Mouse (Mus musculus): ENCODE data around the gene Zfp622.

Zfp622 gene

GRCm38 (mm10) chr15:25984067-25984733 lies at the start of gene Zfp622:
TSS of gene Zfp622 (plus strand) at chr15:25984366.
- DNase-seq (ENCODE audit: low spot score), result peak; percentile 89

- no peak for DNase-seq (ENCODE audit: low spot score)
Observed at GRCm38 (mm10) chr15:25934411-25934810, 49.8 kb upstream of the Zfp622 start.

- no peak for DNase-seq (ENCODE audit: low spot score)
Observed at GRCm38 (mm10) chr15:25938496-25938895, 45.7 kb upstream of the Zfp622 start.

- DNase-seq (ENCODE audit: low spot score), result no peak
Observed at GRCm38 (mm10) chr15:25940397-25941377, 43.5 kb upstream of the Zfp622 start.

GRCm38 (mm10) chr15:25941514-25941913 lies 42.7 kb upstream of the Zfp622 start:
- DNase-seq (ENCODE audit: low spot score), result no peak

- DNase-seq (ENCODE audit: low spot score), result no peak
Observed at GRCm38 (mm10) chr15:25942415-25942814, 41.8 kb upstream of the Zfp622 start.

- DNase-seq (ENCODE audit: low spot score), result no peak
Observed at GRCm38 (mm10) chr15:25943386-25944137, 40.6 kb upstream of the Zfp622 start.

GRCm38 (mm10) chr15:25945224-25945623 lies 38.9 kb upstream of the Zfp622 start:
- DNase-seq (ENCODE audit: low spot score), result no peak

GRCm38 (mm10) chr15:25946482-25946881 lies 37.7 kb upstream of the Zfp622 start:
- no peak for DNase-seq (ENCODE audit: low spot score)

- no peak for DNase-seq (ENCODE audit: low spot score)
Observed at GRCm38 (mm10) chr15:25947383-25947782, 36.8 kb upstream of the Zfp622 start.

- DNase-seq (ENCODE audit: low spot score), result no peak
Observed at GRCm38 (mm10) chr15:25948257-25949223, 35.6 kb upstream of the Zfp622 start.

GRCm38 (mm10) chr15:25949696-25950095 lies 34.5 kb upstream of the Zfp622 start:
- no peak for DNase-seq (ENCODE audit: low spot score)

- DNase-seq (ENCODE audit: low spot score), result no peak
Observed at GRCm38 (mm10) chr15:25950584-25950983, 33.6 kb upstream of the Zfp622 start.

- DNase-seq (ENCODE audit: low spot score), result no peak
Observed at GRCm38 (mm10) chr15:25951037-25951436, 33.1 kb upstream of the Zfp622 start.

GRCm38 (mm10) chr15:25956001-25956400 lies 28.2 kb upstream of the Zfp622 start:
- no peak for DNase-seq (ENCODE audit: low spot score)

- no peak for DNase-seq (ENCODE audit: low spot score)
Observed at GRCm38 (mm10) chr15:25956422-25957117, 27.6 kb upstream of the Zfp622 start.

- no peak for DNase-seq (ENCODE audit: low spot score)
Observed at GRCm38 (mm10) chr15:25957651-25958050, 26.5 kb upstream of the Zfp622 start.

- DNase-seq (ENCODE audit: low spot score), result no peak
Observed at GRCm38 (mm10) chr15:25959375-25959774, 24.8 kb upstream of the Zfp622 start.

- no peak for DNase-seq (ENCODE audit: low spot score)
Observed at GRCm38 (mm10) chr15:25960231-25960630, 23.9 kb upstream of the Zfp622 start.

- DNase-seq (ENCODE audit: low spot score), result no peak
Observed at GRCm38 (mm10) chr15:25966220-25966774, 17.9 kb upstream of the Zfp622 start.

Measured in layer of hippocampus, adult 9-10 months (tissue).